Mouse (Mus musculus): ENCODE results near the gene Fam161b. TPM values are rescaled to one million over a fixed set of nuclear protein-coding genes. Genes with fewer than 3 reads are reported as not detected.
"Not testable (repeated sequence)": the region's sequence is repeated elsewhere in the genome, so short reads cannot be mapped to it uniquely, and the experiment has no call there.

Fam161b gene
- total RNA-seq, 2 experiments from 2014 or later = 0.40 to 0.58 TPM

- ATAC-seq (ENCODE audit: poor library complexity, severe bottlenecking) = peak; percentile 44; the same call in 1 of the 2 replicates
Observed at GRCm38 (mm10) chr12:84384644-84385081, 23.0 kb upstream of the Fam161b start.

DNA sequence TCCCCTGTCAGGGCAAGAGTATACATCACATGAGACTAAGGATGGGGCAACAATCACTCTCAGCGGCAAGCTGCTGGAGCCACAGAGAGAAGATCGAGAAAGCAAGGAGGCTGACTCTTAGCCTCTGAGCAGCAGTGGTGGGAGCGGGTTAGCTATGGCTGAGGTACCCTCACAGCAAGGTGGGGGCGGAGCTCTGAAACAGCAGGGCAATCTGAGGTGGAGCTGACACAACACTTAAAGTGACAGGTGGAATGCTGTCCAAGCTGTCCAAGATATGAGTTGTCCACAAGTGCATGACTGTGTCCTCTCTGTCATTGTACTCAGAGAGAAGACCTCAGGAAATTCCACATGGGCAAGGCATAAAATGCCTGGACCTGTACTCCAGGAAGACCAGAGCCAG is 20.7 kb upstream of the Fam161b start:
- no peak for ATAC-seq (ENCODE audit: poor library complexity, severe bottlenecking)

GRCm38 (mm10) chr12:84373831-84374481 is 12.3 kb upstream of the Fam161b start:
- no peak for ATAC-seq (ENCODE audit: poor library complexity, severe bottlenecking)

- ATAC-seq (ENCODE audit: poor library complexity, severe bottlenecking) = no peak
Observed at GRCm38 (mm10) chr12:84371647-84372046, 10.0 kb upstream of the Fam161b start.

GRCm38 (mm10) chr12:84366971-84367370 is 5.3 kb upstream of the Fam161b start:
- no peak for ATAC-seq (ENCODE audit: poor library complexity, severe bottlenecking)

DNA sequence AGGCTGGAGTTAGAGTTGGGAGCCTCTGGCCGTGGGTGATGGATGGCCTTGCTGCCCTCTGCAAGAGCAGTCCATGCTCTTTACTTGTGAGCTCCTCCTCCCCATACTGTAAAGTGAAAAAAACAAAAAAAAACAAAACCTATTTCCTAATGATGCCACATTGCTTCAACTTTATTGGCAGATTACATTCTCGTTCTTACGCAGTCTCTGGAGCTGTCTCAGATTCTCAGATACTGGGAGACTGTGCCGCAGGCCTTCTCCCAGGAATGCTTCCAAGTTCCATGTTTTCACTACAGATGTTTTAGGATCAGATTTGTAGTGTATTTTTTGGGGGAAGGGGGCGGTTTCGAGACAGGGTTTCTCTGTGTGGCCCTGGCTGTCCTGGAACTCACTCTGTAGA is 3.5 kb upstream of the Fam161b start:
- no peak for ATAC-seq (ENCODE audit: poor library complexity, severe bottlenecking)

GRCm38 (mm10) chr12:84364291-84364690 is 2.7 kb upstream of the Fam161b start:
- ATAC-seq (ENCODE audit: poor library complexity, severe bottlenecking) = no peak

DNA sequence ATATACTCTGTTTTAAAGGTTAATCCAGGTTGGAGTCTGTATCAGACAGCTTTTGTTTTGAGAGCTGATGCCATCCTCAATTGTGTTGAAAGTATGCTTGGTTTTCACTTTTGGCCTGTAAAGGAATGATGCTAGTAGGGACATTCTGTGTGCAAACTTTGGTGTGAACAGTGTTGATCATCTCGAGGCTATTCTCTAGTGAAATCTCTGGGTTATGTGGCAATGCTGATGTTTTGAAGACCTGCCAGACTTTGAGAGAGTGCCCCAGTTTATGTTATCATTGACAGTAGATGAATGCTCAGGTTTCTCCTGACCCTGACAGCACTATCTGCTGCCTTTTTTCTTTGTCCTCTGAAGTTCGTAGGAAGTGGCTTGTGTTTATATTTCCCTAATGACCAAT is 1.2 kb upstream of the Fam161b start:
- ATAC-seq (ENCODE audit: poor library complexity, severe bottlenecking) = no peak

DNA sequence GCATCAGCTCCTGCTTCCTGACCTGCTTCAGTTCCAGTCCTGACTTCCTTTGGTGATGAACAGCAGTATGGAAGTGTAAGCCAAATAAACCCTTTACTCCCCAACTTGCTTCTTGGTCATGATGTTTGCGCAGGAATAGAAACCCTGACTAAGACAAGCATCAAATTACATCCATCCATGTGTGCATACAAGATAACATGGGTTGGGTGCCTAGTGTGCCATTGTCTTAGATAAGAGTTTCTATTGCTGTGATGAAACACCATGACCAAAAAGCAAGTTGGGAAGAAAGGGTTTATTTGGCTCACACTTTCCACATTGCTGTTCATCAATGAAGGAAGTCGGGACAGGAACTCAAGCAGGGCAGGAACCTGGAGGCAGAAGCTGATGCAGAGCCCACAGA is 2.9 kb downstream of the Fam161b start:
- not testable (repeated sequence) for ATAC-seq (ENCODE audit: poor library complexity, severe bottlenecking)

- peak; percentile 66; the same call in 1 of the 2 replicates for ATAC-seq (ENCODE audit: poor library complexity, severe bottlenecking)
Observed at GRCm38 (mm10) chr12:84347192-84347591, 14.4 kb downstream of the Fam161b start.

DNA sequence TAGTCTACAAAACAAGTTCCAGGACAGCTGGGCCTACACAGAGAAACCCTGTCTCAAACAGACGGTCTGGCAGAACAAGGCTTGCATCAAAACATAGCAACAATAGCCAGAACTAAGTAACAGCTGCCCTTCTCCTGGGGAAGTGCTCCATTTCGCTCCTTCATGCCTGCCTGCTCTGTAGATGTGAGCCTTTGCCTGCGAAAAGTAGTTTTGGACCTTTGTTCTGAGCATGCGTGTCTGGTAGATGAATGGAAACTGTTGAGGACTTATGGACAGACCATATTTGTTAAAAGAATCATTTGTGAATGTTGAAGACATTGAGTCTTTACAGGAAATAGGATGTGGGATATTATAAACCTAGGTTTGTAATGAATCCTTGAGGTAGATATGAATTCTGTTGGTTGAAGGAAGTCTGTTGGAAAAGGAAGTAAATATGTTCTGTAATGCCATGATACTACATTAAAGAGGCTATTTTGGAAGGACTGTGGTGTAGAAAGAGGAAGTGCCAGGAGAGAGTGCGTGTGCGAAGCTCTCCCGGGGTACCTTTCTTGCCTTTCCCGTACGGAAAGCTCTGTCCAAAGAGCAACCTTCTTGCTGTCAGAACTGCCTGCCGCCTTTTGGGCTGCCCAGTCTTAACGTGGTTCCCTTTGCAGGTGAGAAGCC is 24.5 kb downstream of the Fam161b start:
- peak; percentile 87 for ATAC-seq (ENCODE audit: poor library complexity, severe bottlenecking)

- ATAC-seq (ENCODE audit: poor library complexity, severe bottlenecking) = no peak
Observed at GRCm38 (mm10) chr12:84327111-84327512, 34.5 kb downstream of the Fam161b start.

GRCm38 (mm10) chr12:84316721-84317621 is 44.7 kb downstream of the Fam161b start, which contains the start of gene Zfp410:
Zfp410 (plus strand) TSS chr12:84316852.
- peak; percentile 86 for ATAC-seq (ENCODE audit: poor library complexity, severe bottlenecking)

GRCm38 (mm10) chr12:84316006-84316405 is 45.6 kb downstream of the Fam161b start:
- ATAC-seq (ENCODE audit: poor library complexity, severe bottlenecking) = no peak

- ATAC-seq (ENCODE audit: poor library complexity, severe bottlenecking) = no peak
Observed at GRCm38 (mm10) chr12:84311306-84311705, 50.3 kb downstream of the Fam161b start.

- no peak for ATAC-seq (ENCODE audit: poor library complexity, severe bottlenecking)
Observed at GRCm38 (mm10) chr12:84304554-84304953, 57.1 kb downstream of the Fam161b start.

DNA sequence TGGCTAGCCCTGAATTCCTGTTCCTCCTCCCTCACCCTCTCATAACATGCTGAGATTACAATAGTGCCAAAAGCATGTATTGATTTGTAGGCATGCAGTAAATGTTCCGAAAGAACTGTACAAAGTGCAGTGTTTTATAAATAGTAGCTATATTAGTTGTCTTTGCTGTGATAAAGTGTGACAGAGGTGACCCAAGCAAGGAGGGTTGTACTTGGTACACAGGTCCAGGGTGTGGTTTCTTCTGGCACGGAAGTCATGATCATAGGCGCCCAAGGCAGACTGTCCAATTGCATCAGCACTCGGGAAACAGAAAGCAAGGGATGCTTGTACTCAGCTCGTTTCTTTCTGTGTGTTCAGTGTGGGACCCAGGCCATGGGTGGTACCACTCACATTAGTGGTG is 57.5 kb downstream of the Fam161b start:
- no peak for ATAC-seq (ENCODE audit: poor library complexity, severe bottlenecking)

DNA sequence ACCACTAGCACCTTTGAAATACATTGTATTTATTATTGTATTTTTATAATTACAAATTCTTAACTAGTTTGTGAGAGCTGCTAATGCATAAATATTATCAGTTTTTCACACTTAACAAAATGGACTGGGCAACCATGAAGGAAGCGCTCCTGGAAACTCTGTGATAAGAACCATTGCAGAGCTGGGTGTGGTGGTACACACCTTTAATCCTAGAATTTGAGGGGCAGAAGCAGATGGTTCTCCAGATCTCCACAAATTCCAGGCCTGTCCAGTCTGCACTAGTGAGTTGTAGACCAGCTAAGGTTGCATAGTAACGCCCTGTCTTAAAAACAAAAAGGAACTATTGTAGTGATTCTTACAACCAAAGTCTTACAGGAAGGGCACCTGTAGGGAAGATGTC is 62.4 kb downstream of the Fam161b start:
- no peak for ATAC-seq (ENCODE audit: poor library complexity, severe bottlenecking)

- no peak for ATAC-seq (ENCODE audit: poor library complexity, severe bottlenecking)
Observed at GRCm38 (mm10) chr12:84297851-84298250, 63.8 kb downstream of the Fam161b start.

All from megakaryocyte, adult 5-6 weeks (primary cell).